Mouse (Mus musculus) embryonic fibroblast, embryonic 13.5 days (primary cell): ENCODE measurements at regions not wholly inside any gene's neighbourhood (a gene's known extent, or its start where the extent isn't known, plus 50 kb on each side); places are given as distances from the start of the nearest gene placed in this dataset.

Experiments
- H3K27ac ChIP-seq: 2 replicates; pipeline ENCODE4 v1.5.1; 2012; ENCODE audit warnings: low read length, control low read depth, inconsistent platforms; ENCODE audit not compliant: insufficient read depth
- H3K4me1 ChIP-seq: 2 replicates; pipeline ENCODE4 v1.6.1; 2011; ENCODE audit warnings: low read length; ENCODE audit not compliant: control insufficient read depth, insufficient read depth
- H3K4me3 ChIP-seq: 2 replicates; pipeline ENCODE4 v1.5.1; 2011; ENCODE audit warnings: mild to moderate bottlenecking, control low read depth, low read length; ENCODE audit not compliant: insufficient read depth
- CTCF ChIP-seq: IDR thresholded peaks from 2 replicates; pipeline ENCODE4 v1.5.1; 2011; ENCODE audit warnings: mild to moderate bottlenecking, control low read depth, low read length, moderate library complexity, borderline replicate concordance; ENCODE audit not compliant: insufficient read depth
- POLR2A ChIP-seq: IDR thresholded peaks from 2 replicates; pipeline ENCODE4 v1.6.1; 2011; ENCODE audit warnings: low read depth, mild to moderate bottlenecking, control low read depth, low read length, moderate library complexity

DNA sequence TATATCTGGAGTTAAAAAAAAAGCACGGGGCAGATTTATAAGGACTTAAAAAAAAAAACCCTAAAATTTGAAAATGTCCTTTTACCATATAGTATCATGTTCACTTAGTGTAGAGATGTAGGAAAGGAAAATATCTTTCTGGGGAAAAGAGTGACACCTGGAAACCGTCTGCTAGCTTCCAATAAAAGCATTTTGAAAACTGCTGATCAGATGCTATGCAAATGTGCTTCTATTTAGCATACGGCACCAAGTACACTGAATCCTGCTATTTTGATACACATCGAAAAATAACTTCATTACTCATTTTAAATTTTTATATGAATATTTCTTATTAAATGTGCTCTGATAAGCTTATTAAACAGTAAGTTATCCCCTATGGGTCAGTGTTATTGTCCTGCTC is 148.1 kb upstream of the Rasa1 start:
- Histone ChIP-seq H3K4me3 (no peak overlapping the region), H3K27ac (no peak overlapping the region), H3K4me1 (no peaks in the 10 kb centered on the region)
- TF ChIP-seq CTCF (no peak), POLR2A (no peak)

GRCm38 (mm10) chr13:85436254-85436653 is 147.3 kb upstream of the Rasa1 start:
- Histone ChIP-seq H3K27ac (no peak overlapping the region), H3K4me3 (no peak overlapping the region), H3K4me1 (0 out of 2 replicates have a peak, but pooled peaks cover 2% of the 10 kb centered on the region)
- TF ChIP-seq CTCF (no peak), POLR2A (no peak)

DNA sequence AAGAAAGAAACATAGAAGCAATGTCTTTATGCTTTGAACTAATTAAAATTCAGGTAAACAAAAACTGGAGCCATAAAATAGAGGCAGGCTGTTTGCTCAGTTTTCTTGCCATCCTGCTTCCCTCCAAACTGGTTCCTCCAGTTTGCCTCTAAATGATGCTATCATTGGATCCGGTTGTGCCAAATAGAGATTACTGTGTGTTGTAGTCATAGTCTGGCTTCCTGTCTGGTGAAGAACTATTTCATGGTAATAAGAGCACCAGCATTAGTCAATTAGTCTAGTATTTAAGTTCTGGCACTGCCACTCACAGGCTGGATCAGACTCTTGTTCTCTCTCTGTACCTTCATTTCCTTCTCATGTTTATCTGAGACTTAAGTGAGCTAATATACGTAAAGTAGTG is 141.9 kb upstream of the Rasa1 start:
- no peak for TF ChIP-seq POLR2A
- no peak for TF ChIP-seq CTCF
- no peak overlapping the region for H3K4me3 ChIP-seq
- 0 out of 2 replicates have a peak, but pooled peaks cover 5% of the 10 kb centered on the region for H3K4me1 ChIP-seq
- H3K27ac ChIP-seq, result peak overlapping the region; percentile 92

- Histone ChIP-seq H3K4me1 (0 out of 2 replicates have a peak, but pooled peaks cover 5% of the 10 kb centered on the region), H3K27ac (peak overlapping the region; percentile 92), H3K4me3 (no peak overlapping the region)
- TF ChIP-seq CTCF, result no peak
- TF ChIP-seq POLR2A, result no peak
Measured at GRCm38 (mm10) chr13:85430040-85430439, 141.1 kb upstream of the Rasa1 start.

DNA sequence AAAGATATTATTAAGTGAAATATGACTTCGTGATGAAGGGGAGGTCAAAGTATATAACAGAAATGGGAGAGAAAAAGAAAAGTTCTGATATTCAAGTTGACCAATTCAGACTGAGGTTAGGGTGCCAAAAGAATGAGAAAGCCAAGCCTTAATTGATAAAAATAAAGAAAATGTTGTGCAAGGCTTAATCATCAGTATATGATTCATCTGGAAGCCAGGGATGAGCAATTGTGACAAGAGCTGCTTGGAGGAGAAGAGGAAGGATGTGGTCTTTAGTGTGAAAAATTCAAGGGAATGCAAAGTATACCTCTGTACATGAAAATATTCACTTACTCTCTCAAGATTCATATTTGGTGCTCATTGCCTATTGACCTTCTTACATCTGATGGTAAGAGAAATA is 129.7 kb upstream of the Rasa1 start:
- no peaks in the 10 kb centered on the region for H3K4me1 ChIP-seq
- H3K27ac ChIP-seq, result no peak overlapping the region
- TF ChIP-seq POLR2A, result no peak
- TF ChIP-seq CTCF, result no peak
- no peak overlapping the region for H3K4me3 ChIP-seq

DNA sequence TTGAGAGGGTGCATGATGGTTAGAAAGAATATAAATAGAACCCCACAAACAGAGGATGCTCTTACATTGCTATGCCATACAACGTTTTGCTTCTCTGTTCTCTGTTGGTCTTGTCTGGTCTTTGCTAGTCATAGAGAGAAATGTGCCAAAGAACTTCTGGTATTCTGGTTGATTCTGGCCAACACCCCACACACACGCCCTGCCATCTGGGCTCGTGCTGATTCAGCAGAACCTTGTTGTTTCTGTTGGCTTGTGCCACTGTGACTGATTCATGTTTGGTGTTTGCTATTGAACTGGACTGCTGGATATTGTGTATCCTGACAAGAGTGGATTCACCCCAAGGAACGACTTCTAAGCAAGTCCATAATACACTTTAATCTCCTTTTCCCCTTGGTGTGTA is 126.0 kb upstream of the Rasa1 start:
- H3K4me1 ChIP-seq, result no peaks in the 10 kb centered on the region
- H3K4me3 ChIP-seq, result no peak overlapping the region
- no peak overlapping the region for H3K27ac ChIP-seq
- TF ChIP-seq POLR2A, result no peak
- TF ChIP-seq CTCF, result no peak

GRCm38 (mm10) chr13:85411327-85411726 is 122.4 kb upstream of the Rasa1 start:
- H3K27ac ChIP-seq, result no peak overlapping the region
- no peaks in the 10 kb centered on the region for H3K4me1 ChIP-seq
- no peak overlapping the region for H3K4me3 ChIP-seq
- TF ChIP-seq POLR2A (no peak), CTCF (no peak)

GRCm38 (mm10) chr13:85398834-85399233 is 109.9 kb upstream of the Rasa1 start:
- no peak for TF ChIP-seq CTCF
- TF ChIP-seq POLR2A, result no peak
- Histone ChIP-seq H3K4me3 (no peak overlapping the region), H3K27ac (no peak overlapping the region), H3K4me1 (no peaks in the 10 kb centered on the region)

DNA sequence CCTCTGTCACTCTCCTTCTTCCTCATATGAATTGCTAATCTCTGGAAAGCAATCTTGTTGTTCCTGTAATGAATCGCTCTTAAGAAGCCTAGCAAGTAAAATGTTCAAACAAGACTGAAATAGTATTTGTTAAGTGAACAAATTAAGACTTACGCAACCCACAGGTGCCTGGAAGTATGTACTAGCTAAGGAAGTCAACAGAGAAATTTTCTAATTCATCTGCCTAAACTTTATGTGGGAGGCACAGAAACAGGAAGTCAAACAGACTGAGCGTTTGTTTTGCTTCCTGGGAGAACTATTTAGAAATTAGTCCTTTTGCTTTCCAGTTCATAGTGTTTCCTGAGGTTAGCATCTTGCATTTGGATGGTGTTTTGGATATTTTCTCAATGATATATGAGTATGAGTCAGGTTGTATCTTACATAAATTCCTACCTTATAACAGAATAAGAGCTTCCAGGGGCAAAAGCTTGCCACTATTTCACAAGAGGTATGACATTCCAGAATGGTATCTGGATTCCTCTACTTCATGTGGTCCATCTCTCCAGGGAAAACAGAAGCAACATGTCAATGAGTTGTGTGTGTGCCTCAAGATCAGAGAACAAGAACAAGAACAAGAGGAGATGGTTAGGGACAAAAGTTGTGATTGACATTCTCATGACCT is 87.5 kb upstream of the Rasa1 start:
- Histone ChIP-seq H3K27ac (peak overlapping the region; percentile 61; the same call in 1 of the 2 replicates), H3K4me3 (no peak overlapping the region), H3K4me1 (peaks cover 5% of the 10 kb centered on the region; the same call in 1 of the 2 replicates)
- TF ChIP-seq POLR2A, result no peak
- TF ChIP-seq CTCF, result no peak

DNA sequence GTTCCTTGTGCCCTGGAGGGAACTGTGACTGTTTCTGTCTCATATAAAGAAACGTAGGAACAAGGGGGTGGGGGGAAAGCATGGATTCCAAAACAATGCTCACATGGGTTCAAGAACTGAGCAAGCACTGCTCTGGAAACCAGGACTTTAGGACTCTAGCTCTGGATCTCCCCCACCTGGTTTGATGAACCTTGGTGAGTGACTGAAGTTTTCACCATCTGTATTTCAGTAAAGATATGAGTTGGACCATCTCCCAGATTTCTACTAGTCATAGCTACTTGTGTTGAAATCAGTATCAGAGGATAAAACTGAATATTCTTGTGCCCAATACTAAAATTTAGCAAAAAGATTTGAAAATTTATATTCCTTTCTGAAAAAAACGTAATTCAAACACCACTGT is 70.7 kb upstream of the Rasa1 start:
- TF ChIP-seq POLR2A, result no peak
- no peak for TF ChIP-seq CTCF
- H3K4me3 ChIP-seq, result no peak overlapping the region
- H3K27ac ChIP-seq, result peak overlapping the region; percentile 100
- H3K4me1 ChIP-seq, result peaks cover 5% of the 10 kb centered on the region

GRCm38 (mm10) chr13:85359143-85359542 is 70.2 kb upstream of the Rasa1 start:
- TF ChIP-seq POLR2A (no peak), CTCF (no peak)
- H3K27ac ChIP-seq, result peak overlapping the region; percentile 100
- no peak overlapping the region for H3K4me3 ChIP-seq
- peaks cover 5% of the 10 kb centered on the region for H3K4me1 ChIP-seq
